Mouse (Mus musculus): ENCODE data around the gene Gpa33.

The Gpa33 gene

DNA sequence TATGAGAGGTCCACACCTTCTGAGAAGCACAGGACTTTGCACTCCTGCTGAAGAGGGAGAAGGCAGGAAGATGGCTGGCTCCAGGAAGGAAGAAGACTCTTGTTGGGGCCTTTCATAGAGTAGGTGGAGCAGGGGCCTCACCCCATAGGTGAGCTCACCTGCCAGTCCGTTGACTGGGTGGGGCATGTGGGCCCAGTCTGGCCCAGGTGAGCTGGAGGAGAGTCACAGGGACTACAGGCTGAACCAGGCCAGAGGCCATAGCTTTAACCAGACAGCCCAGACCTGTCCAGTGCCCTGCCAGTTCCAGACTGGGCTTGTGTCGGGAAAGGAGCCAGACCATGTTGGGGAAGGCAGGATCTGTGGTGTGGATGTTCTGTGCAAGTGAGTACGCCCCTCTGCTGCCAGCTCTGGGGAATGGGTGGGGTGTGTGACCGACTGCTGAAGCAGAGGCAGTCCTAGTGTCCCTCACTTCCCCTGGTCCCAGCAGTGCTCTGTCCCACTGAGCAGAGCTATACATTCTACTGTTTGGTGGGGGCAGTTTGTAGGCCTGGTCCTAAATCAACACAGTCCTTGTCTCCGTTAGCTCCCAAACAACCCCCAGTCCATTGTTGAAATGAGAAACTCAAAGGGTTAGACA lies at the start of gene Gpa33:
Gene Gpa33, plus strand, starts transcription at position 15 of the 637 bp plus-strand sequence.
- DNase-seq (ENCODE audit: extremely low read depth, low read depth): no peak

DNA sequence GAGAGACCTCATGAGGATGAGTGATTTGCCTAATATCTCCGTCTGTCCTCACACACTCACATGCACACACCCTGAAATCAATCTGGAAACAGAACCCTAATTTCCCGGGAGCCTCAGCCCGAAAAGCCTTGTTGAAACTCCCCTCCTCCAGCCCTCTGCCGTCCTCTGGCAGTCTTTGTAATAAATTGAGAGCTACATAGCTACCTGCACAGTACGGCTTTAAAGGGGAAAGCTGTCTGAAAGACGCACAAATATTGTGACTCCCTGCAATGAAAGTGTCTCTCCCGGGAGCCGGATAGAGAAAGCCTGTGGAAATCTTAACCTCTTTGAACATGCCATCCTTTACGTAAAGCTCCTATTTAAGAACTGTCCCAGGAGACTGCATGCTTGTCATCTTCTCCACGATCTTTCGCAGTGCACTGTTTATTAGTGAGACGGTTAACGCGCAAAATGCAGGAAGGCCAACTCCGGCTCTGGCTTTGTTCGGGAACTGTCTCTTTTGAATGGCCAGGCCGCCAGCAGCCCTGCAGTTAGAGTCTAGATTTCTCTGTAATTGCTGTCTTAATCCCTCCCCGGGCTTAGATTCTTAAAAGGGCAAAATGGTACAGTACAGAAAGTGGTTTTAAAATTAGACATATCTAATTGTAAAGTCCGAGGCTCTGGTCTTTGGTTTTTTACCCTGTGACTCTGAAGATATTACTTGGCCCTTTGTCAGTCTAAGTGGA lies 41.4 kb upstream of the Gpa33 start:
- DNase-seq (ENCODE audit: extremely low read depth, low read depth): no peak

DNA sequence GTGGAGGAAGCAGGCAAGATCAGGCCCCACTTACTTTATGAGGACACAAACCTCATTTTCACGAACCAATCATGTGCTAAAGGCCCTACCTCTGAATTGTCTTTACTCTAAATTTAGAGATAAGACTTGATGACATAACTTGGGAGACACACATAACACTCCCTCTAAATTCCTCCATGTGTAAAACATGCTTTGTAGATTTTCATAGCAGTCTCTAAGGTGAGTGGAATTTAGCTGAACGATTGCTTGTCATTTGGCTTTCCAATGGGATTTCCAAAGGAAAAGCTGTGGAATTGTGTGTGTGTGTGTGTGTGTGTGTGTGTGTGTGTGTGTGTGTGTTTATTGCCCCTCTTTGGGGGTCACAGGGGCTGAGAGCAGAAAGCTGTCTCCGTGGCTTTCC lies 40.7 kb upstream of the Gpa33 start:
- DNase-seq (ENCODE audit: extremely low read depth, low read depth): no peak

DNA sequence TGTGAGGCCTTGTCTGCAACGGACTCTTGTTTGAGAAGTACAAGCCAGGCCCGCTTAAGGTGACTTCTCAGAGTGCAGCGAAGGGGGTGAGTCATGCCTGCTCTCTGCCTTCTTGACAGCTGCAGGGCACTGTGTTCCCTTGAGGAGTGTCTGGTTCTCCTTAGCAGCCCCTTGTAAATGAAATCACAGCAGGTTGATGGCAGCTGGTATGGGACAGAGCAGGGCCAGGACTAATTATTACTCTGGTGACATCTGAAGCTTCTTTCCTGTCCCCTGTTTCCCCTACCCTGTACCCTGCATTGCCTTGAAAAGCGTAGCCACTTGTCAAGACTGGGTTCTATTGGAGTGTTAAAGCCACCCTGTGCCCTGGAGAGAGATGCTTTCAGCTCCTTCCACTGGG lies 40.3 kb upstream of the Gpa33 start:
- no peak for DNase-seq (ENCODE audit: extremely low read depth, low read depth)

DNA sequence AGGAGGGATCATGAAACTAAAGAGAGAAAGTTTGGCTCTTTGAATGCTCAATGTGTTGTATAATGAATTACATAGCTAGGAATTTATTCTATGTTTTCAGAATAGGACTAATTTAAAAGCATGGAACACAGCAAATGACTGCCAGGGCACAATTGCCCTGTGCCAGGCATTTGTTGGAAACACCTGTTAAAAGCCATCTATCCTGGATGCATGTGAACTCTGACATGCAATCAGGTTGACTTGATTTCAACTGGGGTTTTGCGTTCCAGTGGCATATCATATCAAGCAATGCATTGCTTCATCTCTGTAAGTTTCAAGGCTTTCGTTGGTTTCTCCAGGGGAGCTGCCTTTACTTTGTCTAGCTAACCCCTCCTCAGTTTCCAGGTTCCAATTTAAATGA lies 39.7 kb upstream of the Gpa33 start:
- no peak for DNase-seq (ENCODE audit: extremely low read depth, low read depth)

DNA sequence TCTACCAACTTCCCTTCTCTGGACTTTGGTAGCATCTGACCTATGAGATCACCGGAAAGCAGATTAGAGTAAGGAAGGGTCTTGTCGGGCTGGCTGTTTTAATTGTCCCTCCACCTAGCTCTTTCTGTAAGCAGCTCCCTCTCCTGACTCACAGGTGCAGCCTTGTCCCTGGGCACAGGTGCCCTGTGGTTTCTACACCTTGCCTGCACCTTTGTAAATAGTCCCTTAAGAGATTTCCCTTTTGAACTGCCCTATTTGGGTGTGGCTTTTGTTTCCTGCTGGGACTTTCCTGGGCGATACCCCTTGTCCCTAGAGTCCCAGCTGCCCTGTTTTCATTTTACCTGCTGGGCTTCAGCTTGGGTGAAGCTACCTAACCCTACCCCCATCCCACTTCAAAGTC lies 35.6 kb upstream of the Gpa33 start:
- DNase-seq (ENCODE audit: extremely low read depth, low read depth): no peak

DNA sequence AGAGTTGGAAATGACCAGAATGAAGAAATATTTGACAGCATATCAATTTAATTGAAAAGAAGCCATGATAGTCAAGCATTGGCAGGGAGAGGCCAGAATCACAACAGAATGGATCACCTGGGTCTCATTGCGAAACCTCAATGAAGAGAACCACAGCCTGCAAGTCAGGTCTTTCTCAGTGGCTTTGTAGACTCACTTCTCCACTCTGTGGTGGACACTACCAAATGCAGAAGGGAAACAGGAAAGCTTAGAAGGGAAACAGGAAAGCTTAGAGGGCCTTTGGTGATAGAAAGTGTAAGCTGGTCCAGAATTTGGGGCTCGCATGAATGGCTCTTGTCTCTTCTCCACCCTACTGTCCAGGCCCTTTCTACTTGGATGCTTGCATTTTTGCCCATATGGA lies 31.9 kb upstream of the Gpa33 start:
- no peak for DNase-seq (ENCODE audit: extremely low read depth, low read depth)

DNA sequence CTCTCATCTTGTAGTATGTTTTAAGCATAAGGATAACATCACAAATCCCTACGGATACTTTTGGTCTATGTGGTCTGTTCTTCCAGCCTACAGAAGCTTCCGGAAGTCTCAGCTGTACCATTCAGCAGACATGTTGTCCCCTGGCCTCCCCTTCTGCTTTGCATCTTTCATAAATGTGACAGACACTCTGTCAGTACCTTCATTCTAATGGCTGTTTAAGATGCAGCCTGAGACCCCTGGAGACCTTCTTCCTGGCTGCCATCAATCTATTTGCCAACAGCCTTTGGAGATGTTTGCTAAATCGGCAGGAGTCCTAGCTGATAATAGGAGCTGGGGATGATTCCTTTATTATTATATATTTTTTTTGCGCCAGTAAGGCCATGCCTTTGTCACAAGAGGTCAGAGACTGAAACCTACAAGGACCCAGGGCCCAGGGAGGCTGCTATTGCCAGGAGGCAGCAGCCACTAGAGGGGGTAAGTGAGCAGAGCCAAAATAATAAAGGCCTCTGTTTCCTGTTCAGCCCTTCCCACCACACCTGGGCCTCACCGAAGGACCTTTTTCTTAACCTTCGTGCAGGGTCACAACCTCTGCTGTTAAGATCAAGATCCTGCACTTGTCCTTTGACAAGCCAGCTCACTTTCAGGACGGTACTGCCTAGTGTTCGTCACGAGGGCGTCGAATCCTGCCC lies 27.0 kb upstream of the Gpa33 start:
- peak; percentile 40 for DNase-seq (ENCODE audit: extremely low read depth, low read depth)

DNA sequence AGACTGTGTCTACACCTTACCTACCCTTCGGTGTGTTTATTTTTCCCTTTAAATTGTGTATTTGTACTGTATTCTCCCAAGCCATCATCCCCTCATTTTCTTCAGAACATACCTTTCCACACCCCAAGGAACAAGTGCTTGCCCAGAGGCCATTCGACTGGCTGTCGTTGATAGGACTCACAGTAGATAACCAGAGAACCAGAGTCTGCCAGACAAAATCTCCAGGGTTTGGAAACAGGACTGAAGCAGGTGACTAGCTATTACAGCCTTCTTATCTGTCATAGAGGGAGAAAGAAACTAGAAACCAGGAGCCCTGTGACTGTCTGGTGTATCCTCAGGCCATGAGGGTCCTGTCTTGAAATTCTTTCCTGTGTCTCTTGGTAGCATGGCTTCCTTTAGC lies 25.2 kb upstream of the Gpa33 start:
- DNase-seq (ENCODE audit: extremely low read depth, low read depth): no peak

DNA sequence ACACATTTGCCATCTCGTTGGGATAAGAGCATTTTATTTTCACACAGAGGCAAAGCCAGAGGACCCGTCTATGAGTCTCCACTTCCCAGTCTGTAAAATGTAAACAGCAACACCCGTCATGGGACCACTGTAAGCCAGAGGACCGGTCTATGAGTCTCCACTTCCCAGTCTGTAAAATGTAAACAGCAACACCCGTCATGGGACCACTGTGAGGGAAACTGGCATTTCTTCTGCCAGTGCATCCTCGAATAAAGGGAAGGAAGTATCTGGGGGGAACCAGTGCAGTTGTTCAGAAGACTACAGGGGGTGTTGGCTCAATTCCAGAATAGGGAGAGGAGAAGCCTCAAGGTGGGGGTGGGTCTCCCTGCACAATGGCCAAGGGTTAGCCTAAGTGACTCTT lies 24.6 kb upstream of the Gpa33 start:
- no peak for DNase-seq (ENCODE audit: extremely low read depth, low read depth)

DNA sequence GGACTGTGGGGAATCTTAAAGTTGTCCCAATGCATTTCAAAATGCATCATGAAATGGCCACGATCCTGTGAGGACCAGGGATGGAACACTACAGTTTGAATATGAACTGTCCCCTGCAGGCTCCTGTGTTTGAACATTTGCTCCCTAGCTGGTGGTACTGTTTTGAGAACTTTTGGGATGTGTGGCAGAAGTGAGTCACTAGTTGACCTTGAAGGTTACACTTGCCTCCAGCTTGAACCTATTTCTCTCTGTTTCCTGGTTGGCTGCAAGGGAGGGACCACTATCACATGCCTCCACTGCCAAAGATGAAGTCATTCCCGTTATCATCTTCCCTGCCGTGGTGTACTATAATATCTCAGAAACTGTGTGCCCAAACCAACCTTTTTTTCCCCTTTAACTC lies 15.1 kb upstream of the Gpa33 start:
- DNase-seq (ENCODE audit: extremely low read depth, low read depth): no peak

DNA sequence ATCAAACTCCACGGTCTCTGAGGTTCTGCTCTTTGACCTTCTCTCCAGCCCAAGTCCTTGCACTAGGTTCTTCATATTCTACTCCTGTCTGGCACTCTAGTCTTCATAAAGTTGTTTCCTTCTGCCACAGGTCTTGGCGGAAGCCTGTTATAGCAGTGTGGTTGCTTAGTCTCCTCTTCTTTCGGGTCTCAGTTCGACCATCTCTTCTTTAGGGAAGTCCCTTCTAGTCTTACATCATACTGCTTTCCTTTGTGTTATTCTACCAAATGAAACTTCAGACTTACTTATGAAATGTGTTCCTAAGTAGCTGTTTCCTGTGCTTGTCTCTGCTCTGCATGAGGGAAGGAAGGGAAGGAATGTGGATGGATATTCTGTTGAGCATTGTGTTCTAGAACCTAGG lies 14.3 kb upstream of the Gpa33 start:
- DNase-seq (ENCODE audit: extremely low read depth, low read depth): no peak

DNA sequence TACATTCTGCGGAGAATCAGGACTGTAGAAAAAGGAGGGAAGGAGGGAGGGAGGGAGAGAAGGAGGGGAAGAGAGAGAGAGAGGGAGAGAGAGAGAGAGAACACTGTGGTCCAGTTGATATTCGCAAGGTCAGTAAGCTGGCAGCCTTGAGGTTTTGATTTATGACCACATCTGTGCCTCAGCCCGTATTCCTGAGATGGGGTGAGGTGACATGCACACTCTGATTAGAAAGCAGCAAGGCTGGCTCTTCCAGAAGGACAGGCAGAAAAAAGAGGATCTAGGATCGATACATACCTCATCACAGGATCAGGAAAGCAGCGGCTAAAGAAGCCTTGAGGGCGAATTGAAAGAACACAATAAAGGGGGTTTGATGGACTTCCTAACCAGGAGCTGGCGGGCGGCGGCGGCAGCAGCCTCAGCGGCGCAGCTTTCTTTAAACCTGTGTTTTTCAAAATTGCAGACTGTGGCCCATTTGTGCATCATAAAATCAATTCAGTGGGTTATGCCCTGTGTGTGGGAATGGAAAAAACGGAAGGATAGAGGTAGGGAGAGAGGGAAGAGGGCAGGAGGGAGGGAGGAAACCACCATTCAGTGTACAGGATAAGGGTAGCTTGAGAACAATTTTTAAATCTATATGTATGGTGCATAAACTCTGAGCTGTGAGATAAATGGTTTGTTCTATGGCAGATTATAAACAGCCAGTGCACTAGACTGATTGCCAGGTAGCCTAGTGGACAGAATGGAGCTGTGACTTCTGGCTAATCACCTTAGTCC lies 12.0 kb upstream of the Gpa33 start:
- DNase-seq (ENCODE audit: extremely low read depth, low read depth): no peak

DNA sequence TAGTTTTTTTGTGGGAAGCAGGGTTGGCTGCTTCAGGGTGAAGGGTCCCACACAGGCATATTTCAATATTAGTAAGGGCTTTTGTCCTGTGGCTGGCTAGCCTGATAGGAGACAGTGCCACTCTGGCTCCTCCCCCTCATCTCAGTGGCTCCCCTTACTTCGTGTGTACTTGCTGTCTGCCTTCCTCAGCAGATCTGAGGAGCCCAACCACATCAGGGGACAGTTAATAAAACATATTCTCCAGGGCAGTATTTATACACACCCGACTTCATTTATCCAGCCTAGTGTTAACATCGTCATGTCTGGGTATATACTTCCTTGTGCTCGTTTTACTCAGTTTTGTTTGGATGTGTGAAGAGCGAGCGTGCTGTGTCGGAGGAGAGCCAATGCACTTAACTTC lies 7.9 kb upstream of the Gpa33 start:
- DNase-seq (ENCODE audit: extremely low read depth, low read depth): peak; percentile 55

DNA sequence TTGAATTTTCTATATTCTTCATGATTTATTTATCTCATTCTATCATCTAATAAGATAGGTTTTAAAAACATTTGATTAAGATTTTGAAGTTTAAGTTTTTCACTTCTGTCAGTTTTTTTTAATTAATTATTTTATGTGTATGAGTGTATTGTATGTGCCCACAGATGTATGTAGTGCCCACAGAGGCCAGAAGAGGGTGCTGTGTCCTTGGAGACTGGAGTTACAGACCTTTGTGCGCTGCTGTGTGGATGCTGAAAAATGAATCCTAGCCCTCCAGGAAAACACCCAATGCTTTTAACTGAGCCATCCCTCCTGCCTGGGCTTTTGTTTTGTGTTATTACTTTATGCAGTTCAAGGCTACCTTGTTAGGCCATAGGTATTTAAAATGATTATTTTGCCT lies 7.0 kb upstream of the Gpa33 start:
- no peak for DNase-seq (ENCODE audit: extremely low read depth, low read depth)

DNA sequence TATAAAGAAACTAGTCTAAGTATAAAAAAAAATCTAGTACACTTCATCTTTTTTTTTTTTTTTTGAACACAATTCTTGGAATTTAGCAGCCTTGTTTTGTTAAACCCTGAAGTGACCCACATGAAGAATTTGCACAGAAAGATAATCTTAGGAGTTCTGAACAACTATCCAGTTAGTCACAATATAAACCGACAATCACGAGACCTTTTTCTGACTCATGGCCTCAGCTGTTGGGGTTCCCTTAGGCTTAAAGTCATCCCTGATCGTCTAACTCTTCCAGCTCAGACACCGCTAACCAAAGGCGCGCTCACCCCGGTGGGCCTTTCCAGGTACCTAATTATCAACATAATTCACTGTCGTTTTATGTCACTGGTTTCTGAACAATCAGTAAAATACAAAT lies 6.3 kb upstream of the Gpa33 start:
- no peak for DNase-seq (ENCODE audit: extremely low read depth, low read depth)

DNA sequence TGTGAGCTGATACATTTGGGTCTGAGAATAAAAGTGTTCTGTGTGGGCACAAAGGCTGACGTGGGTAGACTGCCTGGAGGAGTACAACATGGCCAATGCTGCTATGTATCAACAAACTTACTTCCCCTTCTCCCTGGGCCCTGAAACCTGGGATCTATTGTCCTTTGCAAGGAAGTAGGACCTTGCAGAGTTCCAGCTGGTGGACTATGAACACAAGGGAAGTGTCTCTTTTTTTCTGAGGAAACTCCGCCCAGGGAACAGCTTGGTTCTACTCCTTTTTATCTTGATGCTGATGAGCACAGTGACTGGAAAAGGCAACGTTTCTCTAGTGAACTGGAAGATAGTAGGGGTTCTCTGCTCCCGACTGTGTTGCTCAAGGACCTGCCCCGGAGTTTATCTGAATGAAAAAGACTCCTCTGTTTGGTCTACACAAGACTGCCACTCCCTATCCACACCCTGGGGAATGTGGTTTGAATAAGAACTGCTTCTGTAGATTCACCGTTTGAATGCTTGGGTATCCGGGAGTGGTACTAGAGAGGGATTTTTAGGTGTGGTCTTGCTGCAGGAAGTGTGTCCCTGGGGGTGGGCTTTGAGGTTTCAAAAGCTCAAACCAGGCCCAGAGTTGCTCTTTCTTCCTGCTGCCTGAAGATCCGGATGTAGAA lies 5.0 kb upstream of the Gpa33 start:
- DNase-seq (ENCODE audit: extremely low read depth, low read depth): no peak

DNA sequence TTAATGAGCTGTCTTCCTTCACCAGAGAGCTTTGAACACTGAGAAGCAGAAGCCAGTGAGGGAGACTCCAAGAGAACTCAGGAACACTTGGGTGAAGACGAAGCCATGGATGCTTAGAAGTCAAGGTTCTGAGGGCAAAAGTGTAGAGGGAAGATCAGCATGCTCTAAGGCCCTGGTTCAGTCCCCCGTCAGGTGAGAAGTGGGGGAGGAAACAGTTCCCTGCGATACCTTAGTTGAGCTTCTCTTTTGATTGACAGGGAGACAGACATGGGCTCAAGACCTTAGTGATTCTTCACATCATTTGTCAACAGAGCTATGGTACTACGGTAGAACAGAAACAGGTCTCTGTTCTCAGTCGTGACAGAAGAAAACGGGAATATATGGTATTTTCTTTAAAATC lies 3.7 kb upstream of the Gpa33 start:
- DNase-seq (ENCODE audit: extremely low read depth, low read depth): no peak

DNA sequence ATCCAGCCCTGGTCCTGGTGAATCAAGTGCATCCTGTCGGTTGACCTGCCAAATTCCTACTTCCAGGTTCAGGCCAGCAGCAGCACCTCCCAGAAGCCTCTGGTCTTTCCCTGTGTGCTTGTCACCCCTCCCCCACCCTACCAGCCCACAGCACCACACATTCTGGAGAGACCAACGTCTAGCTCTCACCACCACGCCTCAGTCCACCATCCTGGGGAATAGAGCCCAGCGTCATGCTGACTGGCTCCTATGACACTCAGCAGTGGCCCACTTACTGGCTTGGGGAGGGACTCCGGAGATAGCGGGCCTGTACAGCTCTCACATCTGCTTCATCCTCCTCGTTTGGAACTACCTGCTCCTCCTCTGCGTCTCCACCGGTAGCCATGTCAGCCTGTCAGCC lies 3.2 kb upstream of the Gpa33 start:
- DNase-seq (ENCODE audit: extremely low read depth, low read depth): no peak

DNA sequence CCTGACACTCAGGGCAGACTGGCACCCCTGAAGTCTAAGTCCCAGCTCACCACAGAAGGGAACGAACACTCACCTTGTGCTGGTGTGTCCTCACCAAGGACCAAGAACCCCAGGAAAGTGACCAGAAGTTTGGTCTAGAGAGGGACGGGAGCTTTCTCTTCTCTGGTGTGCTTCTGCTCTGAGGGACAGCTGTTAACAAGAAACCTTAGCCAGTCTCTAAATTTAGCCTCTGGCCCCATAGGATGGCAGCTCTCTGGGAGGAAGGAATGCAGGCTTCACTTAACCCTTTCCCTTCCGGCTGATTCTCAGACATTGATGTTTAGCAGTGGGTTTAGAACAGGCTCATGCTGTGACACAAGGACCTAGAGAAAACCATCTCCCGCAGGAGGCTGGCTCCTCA lies 2.3 kb upstream of the Gpa33 start, which contains the start of gene Dusp27:
Gene Dusp27, minus strand, starts transcription at position 204 of the 400 bp plus-strand sequence.
- DNase-seq (ENCODE audit: extremely low read depth, low read depth): no peak

DNA sequence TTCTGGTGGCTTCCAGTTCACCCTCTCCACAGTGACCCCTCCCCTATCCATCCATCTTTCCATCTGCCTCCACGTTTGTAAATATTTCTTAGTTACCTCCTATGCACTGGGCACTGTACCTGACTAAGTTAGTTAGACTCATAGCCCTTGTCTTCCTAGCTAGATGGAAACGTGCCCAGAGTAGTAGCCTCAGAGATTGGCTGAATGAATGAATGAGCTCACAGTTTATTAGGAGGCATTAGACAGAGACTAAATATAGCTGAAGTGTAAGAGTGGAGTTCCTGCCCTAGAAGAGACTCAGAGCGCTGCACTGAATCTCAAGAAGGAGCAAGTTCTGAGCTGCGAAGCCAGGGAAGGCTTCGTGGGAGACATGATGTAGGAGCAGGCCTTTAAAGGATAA lies 1.5 kb upstream of the Gpa33 start:
- no peak for DNase-seq (ENCODE audit: extremely low read depth, low read depth)
